Mouse (Mus musculus) naive thymus-derived CD4-positive, alpha-beta T cell, adult 5 months (primary cell): ENCODE measurements around the gene Tcf15. TPM values are rescaled to one million over a fixed set of nuclear protein-coding genes. Genes with fewer than 3 reads are reported as not detected.

Experiments used
- polyA plus RNA-seq: library from polyadenylated mRNA; unstranded; fragments of 100-300 nt; shearing (Covaris generic); gene quantifications from one replicate; pipeline ENCODE4 v1.2.1, GENCODE M21; 2017

Gene Tcf15
- not detected for polyA plus RNA-seq

GRCm38 (mm10) chr2:152143279-152144157 is at the start of gene Tcf15:
Tcf15 (plus strand) TSS chr2:152143561.

GRCm38 (mm10) chr2:152105318-152106224 is 37.8 kb upstream of the Tcf15 start, which contains the start of gene Srxn1:
Srxn1 (plus strand) TSS chr2:152105516.

Other genes starting within 250 kb of the Tcf15 start
- not detected for gene Angpt4, start 232.4 kb upstream of the Tcf15 start, polyA plus RNA-seq
- 3.4 TPM for gene Fam110a, start 163.3 kb upstream of the Tcf15 start, polyA plus RNA-seq
- 2.5 TPM for gene Slc52a3, start 147.1 kb upstream of the Tcf15 start, polyA plus RNA-seq
- not detected for gene Scrt2, start 62.0 kb upstream of the Tcf15 start, polyA plus RNA-seq
- gene Srxn1, start 38.0 kb upstream of the Tcf15 start, polyA plus RNA-seq = not detected
- 44.3 TPM for gene Csnk2a1, start 83.3 kb downstream of the Tcf15 start, polyA plus RNA-seq
- 68.7 TPM for gene Tbc1d20, start 150.3 kb downstream of the Tcf15 start, polyA plus RNA-seq
- 288 TPM for gene Rbck1, start 189.1 kb downstream of the Tcf15 start, polyA plus RNA-seq
- 12.2 TPM for gene Trib3, start 200.5 kb downstream of the Tcf15 start, polyA plus RNA-seq
- gene Nrsn2, start 233.1 kb downstream of the Tcf15 start, polyA plus RNA-seq = not detected